Mouse (Mus musculus): Measurements from ENCODE around the gene Mrpl52.

Mrpl52 gene

GRCm38 (mm10) chr14:54412000-54412576 lies 14.6 kb upstream of the Mrpl52 start:
- no peak for DNase-seq (ENCODE audit: low spot score in 2 of 2)

- peak in 1 of 2 experiments; percentile 47 for DNase-seq (ENCODE audit: low spot score in 2 of 2)
Measured at GRCm38 (mm10) chr14:54412629-54413170, 14.0 kb upstream of the Mrpl52 start.

- no peak for DNase-seq (ENCODE audit: low spot score in 2 of 2)
Measured at GRCm38 (mm10) chr14:54413877-54414700, 12.6 kb upstream of the Mrpl52 start.

- no peak for DNase-seq (ENCODE audit: low spot score in 2 of 2)
Measured at GRCm38 (mm10) chr14:54415241-54416020, 11.3 kb upstream of the Mrpl52 start.

GRCm38 (mm10) chr14:54416229-54416775 lies 10.4 kb upstream of the Mrpl52 start:
- DNase-seq (ENCODE audit: low spot score in 2 of 2): no peak

GRCm38 (mm10) chr14:54416830-54417229 lies 9.9 kb upstream of the Mrpl52 start:
- DNase-seq (ENCODE audit: low spot score in 2 of 2): no peak

GRCm38 (mm10) chr14:54417623-54418081 lies 9.1 kb upstream of the Mrpl52 start, which contains the start of gene Slc7a7:
Gene Slc7a7, minus strand, starts transcription at chr14:54417780.
- no peak for DNase-seq (ENCODE audit: low spot score in 2 of 2)

GRCm38 (mm10) chr14:54421014-54421413 lies 5.7 kb upstream of the Mrpl52 start:
- no peak for DNase-seq (ENCODE audit: low spot score in 2 of 2)

- no peak for DNase-seq (ENCODE audit: low spot score in 2 of 2)
Measured at GRCm38 (mm10) chr14:54423406-54423805, 3.3 kb upstream of the Mrpl52 start.

GRCm38 (mm10) chr14:54424634-54425033 lies 2.1 kb upstream of the Mrpl52 start:
- no peak for DNase-seq (ENCODE audit: low spot score in 2 of 2)

GRCm38 (mm10) chr14:54425540-54425939 lies 1.2 kb upstream of the Mrpl52 start:
- no peak for DNase-seq (ENCODE audit: low spot score in 2 of 2)

GRCm38 (mm10) chr14:54426003-54426688 lies 563 bp upstream of the Mrpl52 start:
- DNase-seq (ENCODE audit: low spot score in 2 of 2): no peak

- no peak for DNase-seq (ENCODE audit: low spot score in 2 of 2)
Measured at GRCm38 (mm10) chr14:54427696-54428095, 987 bp downstream of the Mrpl52 start.

- DNase-seq (ENCODE audit: low spot score in 2 of 2): no peak
Measured at GRCm38 (mm10) chr14:54428421-54428820, 1.7 kb downstream of the Mrpl52 start.

- DNase-seq (ENCODE audit: low spot score in 2 of 2): no peak
Measured at GRCm38 (mm10) chr14:54429332-54430093, 2.8 kb downstream of the Mrpl52 start.

GRCm38 (mm10) chr14:54430406-54431145 lies 3.9 kb downstream of the Mrpl52 start:
- DNase-seq (ENCODE audit: low spot score in 2 of 2): no peak

GRCm38 (mm10) chr14:54431334-54432077 lies 4.8 kb downstream of the Mrpl52 start, which contains the start of gene Mmp14:
Gene Mmp14, plus strand, starts transcription at chr14:54431612.
- peak in 1 of 2 experiments; percentile 48 for DNase-seq (ENCODE audit: low spot score in 2 of 2)

GRCm38 (mm10) chr14:54432078-54432836 lies 5.5 kb downstream of the Mrpl52 start:
- no peak for DNase-seq (ENCODE audit: low spot score in 2 of 2)

Data from frontal cortex, postnatal 14 days (tissue).